Mouse (Mus musculus) megakaryocyte-erythroid progenitor cell, adult 5-6 weeks (primary cell): Measurements from ENCODE around the gene Arhgap18. TPM values are rescaled to one million over a fixed set of nuclear protein-coding genes. Genes with fewer than 3 reads are reported as not detected.

ENCODE experiments used
- ATAC-seq: replicated peaks from 2 replicates; pipeline ENCODE4 v1.8.0; 2016; ENCODE audit warnings: mild to moderate bottlenecking, inconsistent platforms; ENCODE audit not compliant: severe bottlenecking, poor library complexity, low FRiP score, low TSS enrichment
- total RNA-seq, 2 experiments: library from RNA; stranded (forward) in 1 of 2; stranded (reverse) in 1 of 2; fragments of 200-1000, 215-1000 nt in 1 of 2; fragments of >200 nt in 1 of 2; fragmentation: Nextera tagmentation in 1 of 2; gene quantifications; 2 replicates each; pipeline ENCODE4 v1.2.3; 2014 to 2017

The Arhgap18 gene
- total RNA-seq (2014; fragmentation: Nextera tagmentation) (23.8 and 26.3 TPM in 2 replicates), total RNA-seq (2017) (47.0 and 49.6 TPM in 2 replicates)

- peak; percentile 38 for ATAC-seq
Measured at GRCm38 (mm10) chr10:26752929-26753567, at the start of gene Arhgap18. Arhgap18 (plus strand) TSS chr10:26753421.

DNA sequence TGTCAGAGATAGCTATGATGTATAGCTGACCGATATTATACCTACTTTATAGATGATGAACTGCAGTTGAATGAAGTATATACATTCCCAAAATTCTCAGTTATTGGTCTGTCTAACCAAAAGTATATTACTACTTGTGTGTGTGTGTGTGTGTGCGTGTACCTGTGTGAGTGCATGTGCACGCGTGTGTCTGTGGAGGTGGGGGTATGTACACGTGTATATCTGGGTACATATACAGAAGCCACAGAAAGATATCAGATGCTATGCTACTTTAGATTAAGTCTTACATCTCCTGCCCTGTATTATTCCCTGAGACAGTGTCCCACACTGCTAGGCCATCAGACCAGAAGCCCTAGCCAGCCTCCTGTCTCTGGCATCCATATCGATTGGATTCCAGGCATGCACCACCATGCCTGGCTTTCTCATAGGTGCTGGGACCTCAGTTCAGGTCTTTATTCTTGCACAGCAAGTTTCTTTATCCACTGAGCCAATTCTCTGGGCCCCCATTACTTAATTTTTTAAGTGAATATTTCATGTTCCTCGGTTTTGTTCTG lies 42.7 kb upstream of the Arhgap18 start:
- ATAC-seq = no peak

- ATAC-seq = peak; percentile 62
Measured at GRCm38 (mm10) chr10:26711068-26711467, 42.2 kb upstream of the Arhgap18 start.

DNA sequence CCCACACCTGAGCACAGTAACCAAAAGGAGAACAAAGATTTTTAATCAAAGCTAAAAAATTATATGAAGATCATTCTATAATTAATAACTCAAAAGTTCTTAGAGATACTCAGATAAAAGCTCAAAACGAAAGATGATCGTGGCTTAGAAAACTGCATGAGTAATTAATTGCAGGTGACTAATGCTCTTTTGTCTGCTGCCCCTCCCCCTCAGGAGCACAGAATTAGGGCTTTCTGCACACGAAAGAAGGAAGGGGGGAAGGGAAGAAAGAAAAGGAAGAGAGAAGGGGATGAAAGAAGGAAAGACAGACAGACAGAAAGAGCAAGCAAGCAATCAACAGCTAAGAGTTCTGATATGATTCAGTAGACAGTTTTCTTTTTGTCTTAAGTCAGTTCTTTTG lies 39.2 kb upstream of the Arhgap18 start:
- no peak for ATAC-seq

- ATAC-seq = no peak
Measured at GRCm38 (mm10) chr10:26724704-26725103, 28.5 kb upstream of the Arhgap18 start.

DNA sequence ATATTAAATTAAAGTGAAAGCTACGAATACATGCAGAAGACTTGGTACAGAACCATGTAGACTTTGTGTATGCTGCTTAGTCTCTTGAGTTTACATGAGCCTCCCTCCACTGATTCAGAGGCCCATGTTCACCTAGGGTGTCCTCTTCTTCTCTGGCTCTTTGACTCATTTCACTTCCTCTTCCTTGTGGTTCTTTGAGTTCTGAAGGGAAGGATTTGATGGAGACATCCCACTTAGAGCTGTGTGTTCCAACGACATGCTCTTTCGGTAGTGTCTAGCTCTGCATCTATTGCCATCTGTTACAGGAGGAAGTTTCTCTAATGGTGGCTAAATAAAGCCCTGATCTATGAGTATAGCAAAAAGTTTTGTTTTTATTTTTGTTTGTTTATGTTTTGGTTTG lies 28.0 kb upstream of the Arhgap18 start:
- no peak for ATAC-seq

DNA sequence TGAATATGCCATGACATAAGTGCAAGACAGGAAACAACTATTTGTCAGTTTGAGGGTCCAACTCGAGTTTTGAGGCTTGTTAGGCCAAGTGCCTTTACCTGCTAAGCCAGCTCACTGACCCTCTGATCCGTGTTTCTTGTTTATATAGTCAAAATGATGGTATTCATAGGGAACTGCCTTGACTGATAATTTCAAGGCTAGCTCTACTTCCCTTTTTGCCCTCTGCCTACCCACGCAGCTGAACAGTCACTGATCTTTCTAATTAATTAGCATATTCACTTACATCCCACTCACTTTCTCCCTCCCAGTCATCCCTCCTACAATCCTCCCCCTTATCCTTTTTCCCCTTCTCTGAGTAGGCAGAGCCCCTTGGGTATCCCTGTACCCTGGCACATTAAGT lies 2.4 kb upstream of the Arhgap18 start:
- no peak for ATAC-seq

- ATAC-seq = peak; percentile 56
Measured at GRCm38 (mm10) chr10:26752064-26752928, 925 bp upstream of the Arhgap18 start.

DNA sequence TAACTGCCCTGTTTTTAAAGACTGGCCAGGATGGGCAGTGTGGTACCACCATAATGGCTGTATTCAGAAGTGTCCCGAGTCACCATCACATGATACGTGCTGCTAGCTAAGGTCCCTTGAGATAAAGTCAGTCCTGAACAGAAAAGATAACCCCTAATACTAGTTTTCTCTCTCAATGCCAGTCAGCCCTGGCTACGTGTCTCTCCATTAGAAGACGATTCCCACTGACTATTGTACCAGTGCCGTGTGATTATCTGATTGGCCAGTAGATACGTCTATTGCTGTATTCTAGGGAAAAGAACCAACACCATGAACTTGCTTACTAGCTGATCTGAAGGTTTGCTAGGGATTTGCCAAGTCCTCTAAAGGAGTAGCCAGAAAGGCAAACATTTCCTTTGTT lies 785 bp downstream of the Arhgap18 start:
- ATAC-seq = peak; percentile 79

GRCm38 (mm10) chr10:26757231-26757630 lies 4.0 kb downstream of the Arhgap18 start:
- no peak for ATAC-seq

GRCm38 (mm10) chr10:26759469-26759868 lies 6.2 kb downstream of the Arhgap18 start:
- ATAC-seq = no peak

GRCm38 (mm10) chr10:26761103-26761502 lies 7.9 kb downstream of the Arhgap18 start:
- no peak for ATAC-seq

- no peak for ATAC-seq
Measured at GRCm38 (mm10) chr10:26761991-26762903, 9.0 kb downstream of the Arhgap18 start.

DNA sequence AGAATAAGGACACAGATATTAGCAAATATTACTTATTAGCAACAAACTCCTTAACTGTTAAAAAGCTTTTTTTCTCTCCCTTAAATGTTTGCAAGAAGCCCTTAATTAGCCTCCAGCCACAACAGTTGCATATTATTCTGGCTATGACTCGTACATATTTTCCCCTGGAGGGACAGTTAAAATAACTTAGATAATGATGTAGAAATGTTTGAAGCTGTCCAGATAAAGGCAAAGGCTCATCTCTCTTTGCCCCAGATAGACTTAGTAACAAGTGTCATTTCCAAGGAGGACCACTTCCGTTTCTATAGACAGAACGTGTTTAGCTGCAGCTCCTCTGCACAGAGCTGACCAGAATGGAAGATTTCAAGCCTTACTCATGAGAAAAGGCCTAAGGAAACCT lies 14.0 kb downstream of the Arhgap18 start:
- ATAC-seq = no peak

GRCm38 (mm10) chr10:26768943-26769342 lies 15.7 kb downstream of the Arhgap18 start:
- ATAC-seq = no peak

DNA sequence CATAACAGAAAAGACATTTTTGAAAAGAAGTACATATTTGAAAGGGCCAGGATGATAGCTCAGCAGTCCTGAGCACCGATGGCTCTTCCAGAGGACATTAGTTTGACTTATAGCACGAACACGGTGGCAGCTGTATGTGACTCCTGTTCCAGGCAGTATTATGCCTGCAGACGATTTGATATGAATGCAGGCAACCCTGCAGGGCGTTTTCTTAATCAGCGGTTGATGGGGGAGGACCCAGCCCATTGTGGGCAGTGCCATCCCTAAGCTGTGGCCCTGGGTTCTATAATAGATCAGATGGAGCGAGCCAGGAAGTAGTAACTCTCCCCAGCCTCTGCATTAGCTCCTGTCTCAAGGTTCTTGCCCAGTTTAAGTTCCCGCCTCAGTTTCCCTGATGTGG lies 16.8 kb downstream of the Arhgap18 start:
- peak; percentile 47 for ATAC-seq

DNA sequence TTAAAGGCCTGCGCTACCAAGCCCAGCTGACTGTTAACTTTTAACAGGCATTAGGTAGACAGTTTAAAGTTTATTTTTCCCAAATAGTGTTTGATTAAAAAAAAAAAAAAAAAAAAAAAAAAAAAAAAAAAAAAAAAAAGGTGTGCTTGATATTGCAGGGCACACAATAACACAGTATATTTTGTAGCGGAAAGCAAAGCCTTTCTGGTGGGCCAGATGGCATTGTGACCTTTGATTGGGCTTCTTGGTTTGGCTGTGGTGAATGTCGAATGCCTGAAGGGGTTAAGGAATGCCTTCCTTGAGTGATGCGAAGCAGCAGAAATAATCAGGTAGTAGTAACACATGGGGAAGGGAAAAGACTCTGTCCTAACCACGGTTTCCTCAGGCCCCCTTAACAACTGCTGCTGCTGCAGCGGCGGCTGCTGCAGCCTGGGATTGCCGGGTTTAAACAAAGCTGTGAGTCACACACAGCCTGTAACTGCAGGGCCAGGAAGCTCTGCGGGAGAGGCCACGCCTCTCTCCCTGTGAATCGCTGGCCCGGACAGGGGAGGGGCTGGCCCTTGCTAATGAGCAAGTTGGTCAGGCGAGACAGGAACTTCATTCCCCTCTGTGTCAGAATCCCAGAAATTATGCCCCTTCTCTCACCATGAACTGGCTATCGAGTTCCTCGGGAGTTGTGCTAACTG lies 18.9 kb downstream of the Arhgap18 start:
- ATAC-seq = peak; percentile 83

- ATAC-seq = peak; percentile 45
Measured at GRCm38 (mm10) chr10:26772624-26773540, 19.7 kb downstream of the Arhgap18 start.
